8 mouse cellular contexts compared by ENCODE assay signal in the genomic region with DNA sequence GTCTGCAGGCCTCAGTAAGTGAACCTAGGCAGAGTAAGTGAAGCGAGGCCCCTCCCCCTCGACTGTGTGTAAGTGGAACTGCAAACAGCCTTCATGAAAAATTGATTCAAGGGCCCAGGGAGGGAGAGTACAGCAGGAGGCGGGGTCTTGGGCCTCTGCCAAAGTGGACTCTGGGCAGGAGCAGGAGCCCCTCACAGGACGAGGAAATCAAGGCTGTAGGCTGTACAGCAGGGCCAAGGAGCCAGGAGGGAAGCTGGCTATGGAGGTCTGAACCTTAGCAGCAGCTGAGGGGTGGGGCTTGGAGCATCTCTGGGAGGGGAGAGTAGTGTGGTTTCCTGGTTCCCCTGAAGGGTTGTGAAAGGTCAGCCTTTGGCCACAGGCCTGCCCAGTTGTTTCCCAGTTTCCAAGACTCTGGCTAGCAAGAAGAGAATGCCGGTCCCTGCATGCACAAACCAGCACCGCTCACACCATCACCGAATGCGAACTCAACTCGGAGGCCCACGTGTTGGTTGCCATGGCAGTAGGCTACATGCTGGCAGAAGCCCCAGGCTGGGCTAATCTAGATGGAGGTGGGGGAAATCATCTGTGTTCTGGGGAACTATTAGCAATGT. TPM values are rescaled to one million over a fixed set of nuclear protein-coding genes. Genes with fewer than 3 reads are reported as not detected.
DNase-seq lines count a peak whose midpoint lies in the region; ATAC-seq and TF ChIP-seq lines count a peak whose summit lies in the region.

No protein-coding gene starts in this region.

- peak; percentile 79 for ATAC-seq in forebrain, embryonic 12.5 days (ENCODE audit: low FRiP score)
- ATAC-seq in heart, embryonic 15.5 days (replicated peaks; ENCODE audit: insufficient number of reproducible peaks, insufficient read depth, low FRiP score, low read depth), result peak; percentile 58
- ATAC-seq in kidney, postnatal 0 days (replicated peaks; ENCODE audit: low FRiP score, low read depth), result peak; percentile 27; the same call in 1 of the 2 replicates
- no peak for ATAC-seq in liver, embryonic 12.5 days
- ATAC-seq in midbrain, postnatal 0 days (ENCODE audit: low FRiP score), result peak; percentile 79; the same call in 1 of the 2 replicates

- 0 out of 2 replicates have a peak, but pooled peaks have one; percentile 0 for TF ChIP-seq CTCF in bone marrow, adult 2 months (IDR thresholded peaks at IDR 0.05; ENCODE audit: control insufficient read depth, insufficient read depth, low read length)
- TF ChIP-seq CTCF in kidney, postnatal 0 days (IDR thresholded peaks at IDR 0.05; ENCODE audit: low read depth), result no peak; the same call in 1 of the 2 replicates
- TF ChIP-seq CTCF in midbrain, postnatal 0 days (IDR thresholded peaks at IDR 0.05), result no peak

- peaks cover 5% of the 10 kb centered on the region; the same call in 1 of the 2 replicates for H3K4me1 ChIP-seq in bone marrow, adult 2 months (ENCODE audit: control insufficient read depth, insufficient read depth, low read length)
- H3K4me1 ChIP-seq in forebrain, embryonic 12.5 days, result peaks cover 44% of the 10 kb centered on the region
- H3K4me1 ChIP-seq in heart, embryonic 15.5 days (replicated peaks), result peaks cover 63% of the 10 kb centered on the region
- peaks cover 12% of the 10 kb centered on the region for H3K4me1 ChIP-seq in kidney, postnatal 0 days (replicated peaks; ENCODE audit: insufficient read depth, low read length)
- peaks cover 56% of the 10 kb centered on the region for H3K4me1 ChIP-seq in liver, embryonic 12.5 days
- peaks cover 16% of the 10 kb centered on the region for H3K4me1 ChIP-seq in midbrain, postnatal 0 days (ENCODE audit: insufficient read depth, low read length)

- no peaks in the 10 kb centered on the region for H3K9me3 ChIP-seq in forebrain, embryonic 12.5 days
- no peaks in the 10 kb centered on the region for H3K9me3 ChIP-seq in heart, embryonic 15.5 days (replicated peaks)
- no peaks in the 10 kb centered on the region for H3K9me3 ChIP-seq in kidney, postnatal 0 days (replicated peaks; ENCODE audit: low read length)
- H3K9me3 ChIP-seq in liver, embryonic 12.5 days (replicated peaks), result no peaks in the 10 kb centered on the region
- H3K9me3 ChIP-seq in midbrain, postnatal 0 days (ENCODE audit: low read length), result no peaks in the 10 kb centered on the region

- H3K9ac ChIP-seq in forebrain, embryonic 12.5 days, result peak overlapping the region; percentile 44
- no peak overlapping the region for H3K9ac ChIP-seq in heart, embryonic 15.5 days
- no peak overlapping the region for H3K9ac ChIP-seq in kidney, postnatal 0 days (ENCODE audit: low read depth, low read length)
- no peak overlapping the region for H3K9ac ChIP-seq in liver, embryonic 12.5 days
- peak overlapping the region; percentile 14; the same call in 1 of the 2 replicates for H3K9ac ChIP-seq in midbrain, postnatal 0 days (replicated peaks; ENCODE audit: low read length, poor library complexity, severe bottlenecking)

- 15% methylated on average over 10 of the region's 10 CpGs for WGBS in bone marrow, adult 2 months
- WGBS in forebrain, embryonic 12.5 days, result 15% methylated on average over 10 of the region's 10 CpGs
- 19% methylated on average over 10 of the region's 10 CpGs for WGBS in heart, embryonic 15.5 days
- 8% methylated on average over 10 of the region's 10 CpGs for WGBS in kidney, postnatal 0 days
- 41% methylated on average over 10 of the region's 10 CpGs for WGBS in liver, embryonic 12.5 days (ENCODE audit: insufficient replicate concordance)
- WGBS in midbrain, postnatal 0 days, result 5% methylated on average over 10 of the region's 10 CpGs

- H3K27me3 ChIP-seq in forebrain, embryonic 12.5 days, result no peaks in the 10 kb centered on the region
- no peaks in the 10 kb centered on the region for H3K27me3 ChIP-seq in heart, embryonic 15.5 days
- no peaks in the 10 kb centered on the region for H3K27me3 ChIP-seq in kidney, postnatal 0 days (ENCODE audit: insufficient read depth, low read length)
- peaks cover 14% of the 10 kb centered on the region for H3K27me3 ChIP-seq in liver, embryonic 12.5 days (replicated peaks)
- no peaks in the 10 kb centered on the region for H3K27me3 ChIP-seq in midbrain, postnatal 0 days (ENCODE audit: insufficient read depth, low read length)

- H3K27ac ChIP-seq in bone marrow, adult 2 months (ENCODE audit: control insufficient read depth, insufficient read depth, low read depth, low read length, poor library complexity), result peak overlapping the region; percentile 26
- H3K27ac ChIP-seq in forebrain, embryonic 12.5 days, result peak overlapping the region; percentile 95
- H3K27ac ChIP-seq in heart, embryonic 15.5 days, result peak overlapping the region; percentile 50
- H3K27ac ChIP-seq in kidney, postnatal 0 days, result peak overlapping the region; percentile 39
- peak overlapping the region; percentile 55 for H3K27ac ChIP-seq in liver, embryonic 12.5 days
- H3K27ac ChIP-seq in midbrain, postnatal 0 days (ENCODE audit: low read depth, low read length), result peak overlapping the region; percentile 74

- TF ChIP-seq POLR2A in bone marrow, adult 2 months (IDR thresholded peaks at IDR 0.05; ENCODE audit: borderline replicate concordance, control insufficient read depth, low read depth, low read length), result no peak

- no peaks in the 10 kb centered on the region for H3K36me3 ChIP-seq in forebrain, embryonic 12.5 days (replicated peaks)
- no peaks in the 10 kb centered on the region for H3K36me3 ChIP-seq in heart, embryonic 15.5 days
- no peaks in the 10 kb centered on the region for H3K36me3 ChIP-seq in kidney, postnatal 0 days (ENCODE audit: insufficient read depth, low read length)
- H3K36me3 ChIP-seq in liver, embryonic 12.5 days, result no peaks in the 10 kb centered on the region
- H3K36me3 ChIP-seq in midbrain, postnatal 0 days (ENCODE audit: insufficient read depth, low read length), result no peaks in the 10 kb centered on the region

- no peak overlapping the region for H3K4me3 ChIP-seq in bone marrow, adult 2 months (replicated peaks; ENCODE audit: control insufficient read depth, low read depth, low read length)
- 0 out of 2 replicates have a peak overlapping the region, but pooled peaks have one; percentile 1 for H3K4me3 ChIP-seq in forebrain, embryonic 12.5 days (replicated peaks)
- H3K4me3 ChIP-seq in heart, embryonic 15.5 days, result no peak overlapping the region
- H3K4me3 ChIP-seq in kidney, postnatal 0 days (replicated peaks; ENCODE audit: low read depth, low read length), result no peak overlapping the region
- no peak overlapping the region for H3K4me3 ChIP-seq in liver, embryonic 12.5 days
- H3K4me3 ChIP-seq in midbrain, postnatal 0 days (ENCODE audit: low read depth, low read length), result no peak overlapping the region

- H3K4me2 ChIP-seq in forebrain, embryonic 12.5 days, result peak overlapping the region; percentile 39
- 0 out of 2 replicates have a peak overlapping the region, but pooled peaks have one; percentile 19 for H3K4me2 ChIP-seq in heart, embryonic 15.5 days
- H3K4me2 ChIP-seq in kidney, postnatal 0 days (ENCODE audit: low read length), result no peak overlapping the region
- no peak overlapping the region for H3K4me2 ChIP-seq in liver, embryonic 12.5 days
- H3K4me2 ChIP-seq in midbrain, postnatal 0 days (ENCODE audit: low read depth, low read length, poor library complexity, severe bottlenecking), result peak overlapping the region; percentile 3; the same call in 1 of the 2 replicates

- peak; percentile 93 for DNase-seq in kidney, postnatal 0 days (ENCODE audit: low spot score)
- peak; percentile 82 for DNase-seq in midbrain, postnatal 0 days (ENCODE audit: low spot score)
- no peak for DNase-seq in thymus, postnatal 25 days
- no peak for DNase-seq in thymus, postnatal 36 days

RNA-seq across cellular contexts. Expression of gene Fscn2, which starts 3.4 kb away (rescaled TPM):
- polyA plus RNA-seq in bone marrow, adult 2 months (2011; ENCODE audit: insufficient read depth, insufficient read length, low replicate concordance, missing spikeins), result not detected in 2 replicates
- 0.82 and 0.91 TPM in 2 replicates for polyA plus RNA-seq in forebrain, embryonic 12.5 days (2016; fragmentation: Nextera tagmentation; extraction: Ambion mirVana)
- polyA plus RNA-seq in heart, embryonic 15.5 days (2015; fragmentation: Nextera tagmentation; extraction: Ambion mirVana), result 0.42 and 0.66 TPM in 2 replicates
- polyA plus RNA-seq in kidney, postnatal 0 days (2015; fragmentation: Nextera tagmentation; extraction: Ambion mirVana), result 1.3 and 1.5 TPM in 2 replicates
- 0.16 and 0.18 TPM in 2 replicates for polyA plus RNA-seq in liver, embryonic 12.5 days (2016; fragmentation: Nextera tagmentation; extraction: Ambion mirVana)
- total RNA-seq in midbrain, postnatal 0 days (2014; rRNA removed), result 0.71 TPM in 1 of 2 replicates, not detected in the other
- 0.71 and 1.5 TPM in 2 replicates for polyA plus RNA-seq in midbrain, postnatal 0 days (2015; fragmentation: Nextera tagmentation; extraction: Ambion mirVana)

RNA-seq across cellular contexts. Expression of gene Actg1, which starts 9.6 kb away (rescaled TPM):
- 387 and 760 TPM in 2 replicates for polyA plus RNA-seq in bone marrow, adult 2 months (2011; ENCODE audit: insufficient read depth, insufficient read length, low replicate concordance, missing spikeins)
- 2,923 and 2,975 TPM in 2 replicates for polyA plus RNA-seq in forebrain, embryonic 12.5 days (2016; fragmentation: Nextera tagmentation; extraction: Ambion mirVana)
- 921 and 1,308 TPM in 2 replicates for polyA plus RNA-seq in heart, embryonic 15.5 days (2015; fragmentation: Nextera tagmentation; extraction: Ambion mirVana)
- polyA plus RNA-seq in kidney, postnatal 0 days (2015; fragmentation: Nextera tagmentation; extraction: Ambion mirVana), result 2,251 and 2,404 TPM in 2 replicates
- polyA plus RNA-seq in liver, embryonic 12.5 days (2016; fragmentation: Nextera tagmentation; extraction: Ambion mirVana), result 952 and 1,008 TPM in 2 replicates
- total RNA-seq in midbrain, postnatal 0 days (2014; rRNA removed), result 2,534 and 2,842 TPM in 2 replicates
- polyA plus RNA-seq in midbrain, postnatal 0 days (2015; fragmentation: Nextera tagmentation; extraction: Ambion mirVana), result 3,992 and 4,056 TPM in 2 replicates

RNA-seq across cellular contexts. Expression of gene Faap100, which starts 20.7 kb away (rescaled TPM):
- polyA plus RNA-seq in bone marrow, adult 2 months (2011; ENCODE audit: insufficient read depth, insufficient read length, low replicate concordance, missing spikeins), result 3.1 and 10.9 TPM in 2 replicates
- polyA plus RNA-seq in forebrain, embryonic 12.5 days (2016; fragmentation: Nextera tagmentation; extraction: Ambion mirVana), result 47.3 and 47.4 TPM in 2 replicates
- 27.0 and 38.0 TPM in 2 replicates for polyA plus RNA-seq in heart, embryonic 15.5 days (2015; fragmentation: Nextera tagmentation; extraction: Ambion mirVana)
- 21.9 and 26.6 TPM in 2 replicates for polyA plus RNA-seq in kidney, postnatal 0 days (2015; fragmentation: Nextera tagmentation; extraction: Ambion mirVana)
- polyA plus RNA-seq in liver, embryonic 12.5 days (2016; fragmentation: Nextera tagmentation; extraction: Ambion mirVana), result 12.8 and 13.1 TPM in 2 replicates
- total RNA-seq in midbrain, postnatal 0 days (2014; rRNA removed), result 165 and 180 TPM in 2 replicates
- 109 and 114 TPM in 2 replicates for polyA plus RNA-seq in midbrain, postnatal 0 days (2015; fragmentation: Nextera tagmentation; extraction: Ambion mirVana)

Comparison
In these comparisons a context has a peak if more than half of its experiments do, and no peak if none do; other contexts are left out.
1. H3K27ac ChIP-seq: peak in every context shown above with its lines; median percentile 95 in forebrain, embryonic 12.5 days; 74 in midbrain, postnatal 0 days; 55 in liver, embryonic 12.5 days; 50 in heart, embryonic 15.5 days; 39 in kidney, postnatal 0 days; 26 in bone marrow, adult 2 months.
2. H3K4me2 ChIP-seq: peak in forebrain, embryonic 12.5 days (single experiment), heart, embryonic 15.5 days (single experiment) and midbrain, postnatal 0 days (single experiment); none in kidney, postnatal 0 days (single experiment) and liver, embryonic 12.5 days (single experiment).
3. H3K9ac ChIP-seq: peak in forebrain, embryonic 12.5 days (single experiment) and midbrain, postnatal 0 days (single experiment); none in heart, embryonic 15.5 days (single experiment), kidney, postnatal 0 days (single experiment) and liver, embryonic 12.5 days (single experiment).
4. DNase-seq: peak in kidney, postnatal 0 days (single experiment) and midbrain, postnatal 0 days (single experiment); none in thymus, postnatal 25 days (single experiment) and thymus, postnatal 36 days (0 of 2).